Mouse (Mus musculus) forebrain, postnatal 0 days (tissue): Measurements from ENCODE around the gene Snrpe. TPM values are rescaled to one million over a fixed set of nuclear protein-coding genes. Genes with fewer than 3 reads are reported as not detected.

Experiments
- ATAC-seq: fragments of 200-750 bp; cut with Nextera tagmentation; 2 replicates; pipeline ENCODE4 v1.8.0; 2017; ENCODE audit warnings: mild to moderate bottlenecking, moderate library complexity
- DNase-seq: peaks from one replicate; pipeline ENCODE4 v3.0.0-alpha.2; 2015
- H3K27ac ChIP-seq: fragments of 300-500 bp; sonication (generic); 2 replicates; pipeline ENCODE4 v1.5.1; 2014; ENCODE audit warnings: low read depth, mild to moderate bottlenecking, antibody characterized with exemption, low read length, moderate library complexity, mixed read lengths
- H3K27me3 ChIP-seq: fragments of 300-500 bp; sonication (generic); 2 replicates; pipeline ENCODE4 v1.6.1; 2014; ENCODE audit warnings: mild to moderate bottlenecking, low read length, mixed read lengths; ENCODE audit not compliant: insufficient read depth
- H3K36me3 ChIP-seq: fragments of 300-500 bp; sonication (generic); 2 replicates; pipeline ENCODE4 v1.6.1; 2014; ENCODE audit warnings: mild to moderate bottlenecking, moderate library complexity; ENCODE audit not compliant: insufficient read depth
- H3K4me1 ChIP-seq: fragments of 300-500 bp; sonication (generic); 2 replicates; pipeline ENCODE4 v1.6.1; 2014; ENCODE audit warnings: antibody characterized with exemption; ENCODE audit not compliant: insufficient read depth
- H3K4me2 ChIP-seq: fragments of 300-500 bp; sonication (generic); 2 replicates; pipeline ENCODE4 v1.6.1; 2014; ENCODE audit warnings: low read depth, mild to moderate bottlenecking, moderate library complexity
- H3K4me3 ChIP-seq: fragments of 300-500 bp; sonication (generic); 2 replicates; pipeline ENCODE4 v1.5.1; 2014; ENCODE audit warnings: low read depth, low read length, mixed read lengths
- H3K9ac ChIP-seq: fragments of 300-500 bp; sonication (generic); 2 replicates; pipeline ENCODE4 v1.6.1; 2014; ENCODE audit warnings: mild to moderate bottlenecking
- H3K9me3 ChIP-seq: fragments of 300-500 bp; sonication (generic); 2 replicates; pipeline ENCODE4 v1.6.1; 2016; ENCODE audit warnings: low read length
- CTCF ChIP-seq: sonication (generic); IDR thresholded peaks from 2 replicates; pipeline ENCODE4 v1.5.1; 2016; ENCODE audit warnings: antibody characterized with exemption, control low read depth, low read depth
- WGBS: fragments of 180-500 bp; shearing (Covaris S2); extraction: QIAGEN DNeasy Blood & Tissue Kit; methylation state at CpG from one replicate; pipeline ENCODE4 v1.1.7; 2014; 5-methylcytosine and 5-hydroxymethylcytosine counted together
- polyA plus RNA-seq: library from polyadenylated mRNA; unstranded; fragments of >200 nt; fragmentation: Nextera tagmentation; extraction: Ambion mirVana; gene quantifications from 2 replicates; pipeline ENCODE4 v1.2.1, GENCODE M21; 2015
- total RNA-seq: library from RNA; depleted of rRNA; stranded (reverse); fragments of >200 nt; gene quantifications from 2 replicates; pipeline ENCODE4 v1.2.3, GENCODE M21; 2014; rRNA removed

The Snrpe gene
- total and polyA plus RNA-seq, 2 experiments from 2014 or later, result 199 to 418 TPM

DNA sequence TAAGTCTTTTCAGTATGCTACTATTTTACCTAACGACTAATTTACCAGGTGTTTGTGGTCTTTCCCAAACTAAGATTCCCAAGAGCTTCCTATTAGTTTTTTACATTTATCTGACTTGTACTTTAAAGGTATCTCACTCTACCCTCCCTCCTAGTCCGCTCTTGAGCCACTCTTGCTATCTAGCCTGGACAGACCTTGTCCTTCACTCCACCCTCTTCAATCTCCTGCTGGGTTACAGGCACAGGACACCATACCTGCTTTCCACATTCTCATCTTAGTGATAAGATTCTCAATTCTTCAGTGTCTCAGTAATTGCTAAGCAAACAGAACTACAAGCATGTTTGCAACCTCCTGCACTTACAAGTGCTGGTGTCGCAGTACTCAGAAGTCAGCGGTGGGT lies 6.9 kb downstream of the Snrpe start:
- no peak overlapping the region for H3K9ac ChIP-seq
- no peaks in the 10 kb centered on the region for H3K4me1 ChIP-seq
- TF ChIP-seq CTCF, result no peak
- H3K27me3 ChIP-seq, result no peaks in the 10 kb centered on the region
- H3K27ac ChIP-seq, result no peak overlapping the region
- whole genome bisulfite sequencing, result 95% methylated on average over 4 of the region's 4 CpGs
- peaks cover 61% of the 10 kb centered on the region for H3K36me3 ChIP-seq
- H3K9me3 ChIP-seq, result no peaks in the 10 kb centered on the region
- no peak for DNase-seq
- no peak for ATAC-seq
- no peak overlapping the region for H3K4me2 ChIP-seq
- H3K4me3 ChIP-seq, result no peak overlapping the region

- H3K9ac ChIP-seq, result no peak overlapping the region
- ATAC-seq (peak; percentile 86), DNase-seq (peak; percentile 75)
- no peaks in the 10 kb centered on the region for H3K9me3 ChIP-seq
- peak; percentile 61 for TF ChIP-seq CTCF
- H3K4me3 ChIP-seq, result no peak overlapping the region
- H3K36me3 ChIP-seq, result peaks cover 1% of the 10 kb centered on the region; the same call in 1 of the 2 replicates
- no peak overlapping the region for H3K4me2 ChIP-seq
- H3K27ac ChIP-seq, result 0 out of 2 replicates have a peak overlapping the region, but pooled peaks have one; percentile 23
- H3K27me3 ChIP-seq, result no peaks in the 10 kb centered on the region
- no peaks in the 10 kb centered on the region for H3K4me1 ChIP-seq
- under 1% methylated on average over 4 of the region's 4 CpGs for WGBS
Measured at GRCm38 (mm10) chr1:133596298-133597007, 13.6 kb downstream of the Snrpe start.

GRCm38 (mm10) chr1:133585995-133586537 lies 24.0 kb downstream of the Snrpe start:
- no peak overlapping the region for H3K4me2 ChIP-seq
- no peak overlapping the region for H3K4me3 ChIP-seq
- no peaks in the 10 kb centered on the region for H3K9me3 ChIP-seq
- no peaks in the 10 kb centered on the region for H3K36me3 ChIP-seq
- no peaks in the 10 kb centered on the region for H3K27me3 ChIP-seq
- peak; percentile 47 for TF ChIP-seq CTCF
- ATAC-seq (no peak), DNase-seq (no peak)
- no peak overlapping the region for H3K9ac ChIP-seq
- H3K27ac ChIP-seq, result no peak overlapping the region
- 70% methylated on average over 6 of the region's 6 CpGs for WGBS
- no peaks in the 10 kb centered on the region for H3K4me1 ChIP-seq

GRCm38 (mm10) chr1:133571293-133571692 lies 38.8 kb downstream of the Snrpe start:
- no peak overlapping the region for H3K27ac ChIP-seq
- no peaks in the 10 kb centered on the region for H3K36me3 ChIP-seq
- no peaks in the 10 kb centered on the region for H3K27me3 ChIP-seq
- 87% methylated on average over 11 of the region's 11 CpGs for WGBS
- H3K9me3 ChIP-seq, result 0 out of 2 replicates have a peak, but pooled peaks cover under 1% of the 10 kb centered on the region
- no peak for ATAC-seq
- H3K4me1 ChIP-seq, result no peaks in the 10 kb centered on the region
- no peak overlapping the region for H3K4me3 ChIP-seq
- H3K9ac ChIP-seq, result no peak overlapping the region
- TF ChIP-seq CTCF, result no peak
- DNase-seq, result no peak
- H3K4me2 ChIP-seq, result no peak overlapping the region

Other genes with a start within 250 kb of the Snrpe start
- 15.5 and 25.3 TPM in 2 replicates for gene Etnk2, start 246.7 kb downstream of the Snrpe start, total RNA-seq
- 10.3 and 17.6 TPM in 2 replicates for gene Etnk2, start 246.7 kb downstream of the Snrpe start, polyA plus RNA-seq
- 8.0 and 9.7 TPM in 2 replicates for gene Sox13, start 185.9 kb downstream of the Snrpe start, total RNA-seq
- gene Sox13, start 185.9 kb downstream of the Snrpe start, polyA plus RNA-seq, result 2.0 and 3.0 TPM in 2 replicates
- gene Zbed6, start 50.6 kb upstream of the Snrpe start, total RNA-seq, result 5.7 and 6.4 TPM in 2 replicates
- not detected in 2 replicates for gene Zbed6, start 50.6 kb upstream of the Snrpe start, polyA plus RNA-seq
- gene Gm38394, start 51.0 kb upstream of the Snrpe start, total RNA-seq, result 7.0 and 10.0 TPM in 2 replicates
- gene Gm38394, start 51.0 kb upstream of the Snrpe start, polyA plus RNA-seq, result 0.78 and 1.4 TPM in 2 replicates
- gene Lax1, start 79.8 kb upstream of the Snrpe start, total RNA-seq, result 0.14 TPM in 1 of 2 replicates, not detected in the other
- gene Lax1, start 79.8 kb upstream of the Snrpe start, polyA plus RNA-seq, result 0.10 TPM in 1 of 2 replicates, not detected in the other
- 60.2 and 69.1 TPM in 2 replicates for gene Atp2b4, start 190.8 kb upstream of the Snrpe start, total RNA-seq
- 6.5 and 11.4 TPM in 2 replicates for gene Atp2b4, start 190.8 kb upstream of the Snrpe start, polyA plus RNA-seq